Mouse (Mus musculus) gastrocnemius, postnatal 25 days (tissue): ENCODE measurements at regions not wholly inside any gene's neighbourhood (a gene's known extent, or its start where the extent isn't known, plus 50 kb on each side); places are given as distances from the start of the nearest gene placed in this dataset.

Experiments
- DNase-seq: peaks from one replicate; pipeline ENCODE4 v3.0.0; 2022

DNA sequence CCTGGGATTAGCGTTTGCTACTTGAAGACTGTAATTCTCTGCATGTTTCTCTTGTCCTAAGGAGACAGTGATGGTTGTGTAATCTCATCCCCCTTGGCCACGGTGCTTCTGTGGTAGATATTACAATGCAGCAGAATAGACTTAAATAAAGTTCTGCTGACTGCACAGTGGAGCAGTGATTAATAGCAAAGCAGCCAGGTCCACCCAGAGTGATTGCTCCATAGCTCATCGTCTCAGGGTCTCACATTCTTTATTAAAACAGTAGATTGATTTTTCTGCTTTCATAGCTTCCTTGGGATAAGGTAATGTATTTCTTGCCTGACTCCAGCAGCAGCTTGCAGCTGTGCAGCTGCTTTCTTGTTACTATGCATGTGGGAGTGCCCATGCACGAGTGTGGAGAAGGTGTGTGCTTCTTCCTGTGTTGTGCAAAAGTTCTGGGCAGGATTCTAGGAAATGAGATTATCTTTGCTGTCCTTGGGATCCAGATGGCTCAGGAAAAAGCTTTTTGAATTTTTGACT is 169.9 kb upstream of the Plppr1 start:
- no peak for DNase-seq

DNA sequence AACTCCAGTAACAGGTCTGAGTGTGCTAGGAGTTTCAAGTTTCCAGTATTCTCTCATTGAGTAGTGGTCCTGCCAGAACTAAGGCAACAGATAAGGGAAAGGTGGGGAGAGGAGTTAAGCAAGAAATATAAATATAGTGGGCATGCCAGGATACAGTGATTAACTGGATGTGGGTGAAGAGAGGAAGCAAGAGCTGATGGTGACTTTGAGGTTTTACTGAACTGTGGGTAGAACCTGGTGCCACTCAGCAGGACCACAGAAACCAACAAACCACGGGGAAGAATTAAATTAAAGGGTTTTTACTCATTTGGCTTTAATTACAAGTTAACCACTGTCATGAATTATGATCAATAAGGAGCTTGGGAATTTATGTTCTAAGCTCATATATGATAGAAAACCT is 154.5 kb upstream of the Plppr1 start:
- no peak for DNase-seq

DNA sequence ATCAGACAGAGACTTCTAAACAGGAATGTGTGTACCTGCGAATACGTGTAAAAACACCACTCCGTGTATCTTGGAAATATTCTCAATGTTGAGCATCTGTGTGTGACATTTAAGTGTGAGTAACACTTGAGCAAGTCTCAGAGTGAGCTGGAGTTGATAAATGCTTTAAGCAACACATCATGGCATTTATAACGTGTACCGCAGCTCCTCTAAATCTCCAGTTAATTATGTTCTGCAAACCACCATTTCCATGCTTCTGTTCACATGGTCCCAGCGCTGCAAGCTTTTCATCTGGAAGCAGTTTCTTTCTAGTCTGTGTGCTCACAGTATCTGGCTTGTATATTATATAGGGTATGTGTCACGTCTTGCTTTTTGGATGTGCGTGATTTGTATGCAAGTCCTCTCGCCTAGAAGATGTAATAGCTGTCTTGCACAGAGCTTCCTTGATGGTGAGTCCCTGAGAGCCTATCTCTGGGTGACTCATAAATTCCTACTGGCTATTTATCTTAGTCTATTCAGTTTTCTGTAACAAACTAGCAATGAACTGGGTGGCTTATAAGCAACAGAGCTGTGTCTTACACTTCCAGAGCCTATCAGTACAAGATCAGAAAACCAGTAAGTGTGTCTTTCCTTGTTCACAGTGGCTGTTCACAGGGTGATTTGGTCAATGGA is 153.7 kb upstream of the Plppr1 start:
- no peak for DNase-seq

DNA sequence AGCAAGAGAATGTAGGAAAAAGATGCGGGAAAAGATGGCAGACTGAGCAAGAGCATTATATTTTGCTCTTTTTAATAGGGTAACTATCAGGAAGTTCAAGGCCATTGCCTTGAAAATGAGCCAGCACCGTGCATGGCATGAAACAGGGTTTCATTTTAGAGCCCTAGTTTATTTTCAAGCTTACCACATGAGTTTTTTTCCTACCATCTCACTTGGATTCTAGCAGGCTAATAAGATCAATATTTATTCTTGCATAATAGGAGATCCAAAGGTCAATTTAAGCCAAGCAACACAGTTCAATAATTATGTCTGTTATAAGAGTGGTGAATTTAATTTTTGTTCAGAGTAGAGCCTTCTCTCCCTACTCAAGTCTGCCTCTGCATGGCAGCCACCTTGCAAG is 149.9 kb upstream of the Plppr1 start:
- DNase-seq, result no peak

DNA sequence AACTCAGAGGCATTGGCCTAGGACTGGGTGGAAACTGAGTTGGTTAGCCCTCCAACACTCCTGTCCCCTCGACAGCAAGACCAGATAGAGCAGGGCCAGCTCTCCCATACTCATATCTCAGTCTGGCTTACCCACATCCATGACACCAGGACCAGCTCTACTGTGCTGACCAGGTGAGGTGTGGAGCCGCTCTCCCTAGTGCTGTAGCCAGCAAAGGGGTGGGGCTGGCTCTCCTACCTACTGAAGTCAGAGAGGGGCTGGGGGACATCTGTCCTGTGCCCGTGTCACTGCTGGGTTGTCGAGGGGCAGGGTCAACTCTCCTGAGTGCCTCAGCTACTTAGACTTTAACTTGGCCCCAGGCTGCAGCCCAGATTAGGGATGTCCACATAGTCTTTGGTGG is 145.8 kb upstream of the Plppr1 start:
- DNase-seq, result no peak

DNA sequence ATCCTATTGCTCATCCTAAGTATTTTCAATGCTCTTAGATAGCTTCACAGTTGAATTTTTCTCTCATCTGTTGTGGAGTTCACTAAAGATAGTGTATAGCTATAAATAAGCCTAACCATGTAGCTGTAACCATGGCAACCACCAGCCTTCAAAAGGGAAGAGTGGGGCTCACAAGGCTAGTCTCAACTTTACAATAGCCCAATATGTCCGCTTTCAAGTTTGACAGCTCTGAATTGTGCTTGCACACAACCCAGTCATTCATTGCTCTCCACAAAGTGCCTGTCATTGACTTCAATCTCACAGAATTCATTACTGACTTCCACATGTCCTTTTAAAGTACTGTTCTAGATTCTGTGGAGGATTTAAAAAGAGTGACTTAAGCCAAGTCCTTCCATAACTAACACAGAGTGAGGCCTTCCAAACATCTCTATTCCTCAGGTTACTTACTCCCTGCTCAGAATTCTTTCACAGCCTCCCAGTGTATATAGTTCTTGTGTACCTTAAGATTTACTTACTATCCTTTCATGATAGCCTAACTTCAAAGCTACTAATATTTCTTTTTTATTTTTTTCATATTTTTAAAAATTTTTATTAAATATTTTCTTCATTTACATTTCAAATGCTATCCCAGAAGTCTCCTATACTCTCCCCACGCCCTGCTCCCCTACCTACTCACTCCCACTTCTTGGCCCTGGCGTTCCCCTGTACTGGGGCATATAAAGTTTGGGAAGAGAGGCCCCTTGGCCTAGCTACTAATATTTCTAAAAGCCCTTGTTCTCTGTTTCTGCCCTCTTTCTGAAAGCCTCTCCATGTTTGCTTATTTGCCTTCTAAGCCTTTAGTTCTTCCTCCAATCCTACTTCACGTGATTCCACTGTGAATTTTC is 134.3 kb upstream of the Plppr1 start:
- no peak for DNase-seq

DNA sequence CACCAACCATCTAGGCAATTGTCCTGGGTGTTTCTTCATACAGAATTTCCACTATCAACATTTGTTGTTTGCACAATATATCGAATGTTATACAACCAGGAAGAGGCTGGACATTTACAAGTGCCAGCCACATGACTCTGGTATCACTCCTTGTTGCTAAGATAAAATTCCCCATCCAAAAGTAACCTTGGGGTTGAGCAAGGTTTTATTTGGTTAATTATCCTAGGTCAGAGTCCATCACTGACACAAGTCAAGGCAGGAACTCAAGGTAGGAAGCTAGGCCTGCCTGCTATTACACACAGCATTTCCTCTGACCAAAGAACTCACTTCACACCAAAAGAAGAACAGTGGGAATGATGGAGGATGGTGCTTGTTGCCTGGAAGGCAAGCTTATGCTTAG is 120.7 kb upstream of the Plppr1 start:
- DNase-seq, result no peak

DNA sequence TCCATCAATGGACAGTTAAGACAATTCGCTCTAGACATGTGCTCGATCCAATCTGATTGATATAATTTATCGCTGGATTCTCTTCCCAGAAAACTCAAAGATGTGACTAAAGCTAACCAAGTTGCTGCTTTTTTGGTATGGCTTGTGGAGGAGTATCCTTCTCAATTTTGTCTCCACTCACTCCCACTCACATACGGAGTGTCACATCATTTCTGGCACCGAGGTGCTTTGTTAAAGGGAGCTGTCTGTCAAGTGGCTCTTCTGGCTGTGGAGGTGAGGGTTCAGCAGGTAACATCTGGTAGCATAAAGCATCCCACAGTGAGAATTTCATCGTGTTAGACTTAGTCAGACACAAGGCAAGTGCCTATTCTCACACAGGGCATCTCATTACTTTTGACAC is 120.2 kb upstream of the Plppr1 start:
- DNase-seq, result no peak

DNA sequence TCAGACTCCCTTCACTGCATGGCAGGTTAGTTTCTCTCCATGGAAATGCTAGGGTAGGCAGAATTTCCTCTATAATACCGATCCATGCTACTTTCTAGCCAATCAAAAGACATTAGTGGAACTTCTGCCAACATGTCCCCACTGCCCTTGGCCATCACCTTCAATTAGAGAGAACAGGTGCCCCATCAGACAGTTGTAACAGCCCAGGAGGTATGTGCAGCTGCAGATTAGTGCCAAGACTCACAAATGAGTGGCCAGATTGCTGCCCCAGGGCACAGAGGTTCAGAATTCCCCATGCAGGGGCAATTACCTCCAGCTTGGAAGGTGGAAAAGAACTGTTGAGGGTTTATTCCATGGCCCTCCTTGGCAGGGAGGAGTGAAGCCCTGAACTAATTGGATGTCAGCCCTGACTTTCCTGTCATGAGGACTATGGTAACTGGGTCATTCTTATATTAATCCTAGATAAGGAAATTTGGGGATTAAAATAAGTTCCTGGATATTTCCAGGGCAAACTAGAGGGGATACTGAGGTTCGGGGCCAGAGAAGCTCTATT is 113.7 kb upstream of the Plppr1 start:
- DNase-seq, result no peak

DNA sequence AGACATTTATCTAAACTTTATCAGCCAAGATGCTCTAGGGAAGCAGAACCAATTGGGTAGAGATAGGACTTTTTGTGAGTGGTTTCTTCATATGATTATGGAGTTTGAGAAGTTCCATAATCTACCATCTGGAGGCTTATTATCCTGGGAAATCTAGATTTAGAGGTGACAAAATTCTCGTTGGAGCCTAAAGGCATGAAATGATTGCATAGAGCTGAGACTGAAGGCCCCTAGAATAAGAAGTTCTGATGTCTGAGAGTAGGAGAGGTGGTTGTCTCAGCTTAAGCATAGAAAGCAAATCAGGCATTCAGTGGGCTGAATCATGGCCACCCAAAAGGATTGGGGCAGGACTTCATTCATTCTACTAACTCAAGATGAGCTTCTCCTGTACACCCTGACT is 106.1 kb upstream of the Plppr1 start:
- no peak for DNase-seq

DNA sequence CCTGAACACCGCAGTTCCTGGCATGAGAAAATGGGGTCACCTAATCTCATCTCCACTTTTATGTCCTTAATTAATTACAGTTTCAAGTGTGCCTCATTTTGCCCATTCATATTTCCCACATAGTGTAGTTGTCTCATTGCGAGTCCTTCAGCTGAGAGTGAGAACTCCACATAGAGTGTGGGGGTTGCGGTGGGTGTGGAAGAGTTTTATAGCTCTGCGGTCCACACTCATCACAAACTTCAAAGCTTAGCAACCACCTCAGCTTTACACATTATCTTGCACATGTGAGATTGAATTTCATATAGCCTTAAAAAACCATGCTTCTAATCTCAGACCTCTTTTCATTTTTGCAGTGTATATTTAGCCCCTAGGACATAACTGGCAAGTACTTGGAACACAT is 83.3 kb upstream of the Plppr1 start:
- no peak for DNase-seq

DNA sequence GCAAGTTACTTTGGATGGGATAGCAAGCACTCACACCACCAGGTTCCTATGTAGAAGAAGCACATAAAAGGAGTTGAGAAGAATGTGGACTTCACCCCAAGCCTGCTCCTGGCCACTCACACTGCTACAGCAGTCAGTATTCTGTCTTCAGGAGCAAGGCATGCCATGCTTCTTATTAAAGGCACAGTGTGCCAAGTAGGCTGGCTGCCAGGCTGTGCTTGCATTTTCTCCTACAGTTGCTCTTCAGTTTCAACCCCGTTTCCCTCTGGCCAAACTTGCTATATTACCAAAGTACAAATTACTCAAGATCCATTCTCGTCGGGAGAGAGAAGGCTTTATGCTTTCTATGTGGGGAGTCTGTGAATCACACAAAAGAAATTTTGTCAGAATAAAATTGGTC is 67.1 kb upstream of the Plppr1 start:
- DNase-seq, result no peak
